Mouse (Mus musculus) heart, adult 9 months (tissue): ENCODE measurements around the gene Llgl2.

Source experiments
- DNase-seq, 2 experiments: peaks; one replicate each; pipeline ENCODE4 v3.0.0; 2022; ENCODE audit warnings: low spot score in 2 of 2

Gene Llgl2

DNA sequence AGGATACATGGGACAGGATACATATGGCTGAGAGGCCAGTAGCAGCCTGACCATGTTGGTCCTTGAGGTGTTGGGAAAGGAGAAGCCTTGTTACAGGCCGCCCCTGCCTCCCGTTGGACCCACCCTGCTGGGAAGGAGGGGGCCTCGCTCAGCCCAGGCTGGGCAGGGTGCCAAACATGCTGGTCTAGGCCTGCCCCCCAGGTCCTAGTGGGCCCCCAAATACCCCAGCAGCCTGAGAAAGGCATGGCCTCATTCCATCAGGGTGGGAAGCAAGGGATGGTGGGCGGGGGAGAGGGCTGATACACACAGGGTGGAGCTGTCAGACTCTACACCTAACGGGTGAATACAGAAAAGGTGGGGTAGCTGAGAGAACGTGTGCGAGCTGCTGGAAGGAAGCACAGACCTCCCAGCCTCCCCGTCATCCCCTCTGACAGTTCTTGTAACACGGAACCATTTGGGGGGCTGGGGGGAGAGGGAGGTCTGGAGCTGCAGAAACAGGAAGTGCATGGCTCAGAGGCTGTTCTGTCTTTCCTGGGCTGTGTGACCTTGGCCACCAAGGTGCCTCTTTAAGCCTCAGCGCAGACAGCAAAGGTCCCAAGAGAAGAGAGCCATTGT, 15.0 kb upstream of the Llgl2 start:
- DNase-seq, result no peak

- peak; percentile 77 to 90 for DNase-seq
These were observed 14.5 kb upstream of the Llgl2 start for GRCm38 (mm10) chr11:115809311-115809781.

DNA sequence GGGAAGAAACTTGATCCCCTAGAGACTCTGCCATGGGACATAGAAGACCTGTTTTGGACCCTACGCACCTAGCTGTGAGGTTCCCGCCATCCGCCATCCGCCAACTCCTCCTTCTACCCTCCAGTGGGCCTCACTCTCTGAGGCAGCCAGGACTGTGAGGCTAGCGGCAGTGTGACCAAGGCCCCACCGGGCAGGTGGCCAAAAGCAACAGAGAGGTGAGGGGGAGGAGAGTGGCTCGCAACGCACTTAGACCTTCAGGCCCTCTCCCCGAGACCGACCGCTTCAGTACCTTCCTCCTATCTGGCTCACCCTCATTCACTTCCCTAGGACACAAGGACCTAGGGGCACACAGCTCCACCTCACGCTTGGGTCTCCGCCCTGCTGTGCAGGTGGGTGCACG, 13.5 kb upstream of the Llgl2 start:
- peak; percentile 65 to 68 for DNase-seq

GRCm38 (mm10) chr11:115811381-115812093, 12.3 kb upstream of the Llgl2 start:
- no peak for DNase-seq

GRCm38 (mm10) chr11:115812095-115812494, 11.8 kb upstream of the Llgl2 start:
- peak; percentile 63 to 72 for DNase-seq

DNA sequence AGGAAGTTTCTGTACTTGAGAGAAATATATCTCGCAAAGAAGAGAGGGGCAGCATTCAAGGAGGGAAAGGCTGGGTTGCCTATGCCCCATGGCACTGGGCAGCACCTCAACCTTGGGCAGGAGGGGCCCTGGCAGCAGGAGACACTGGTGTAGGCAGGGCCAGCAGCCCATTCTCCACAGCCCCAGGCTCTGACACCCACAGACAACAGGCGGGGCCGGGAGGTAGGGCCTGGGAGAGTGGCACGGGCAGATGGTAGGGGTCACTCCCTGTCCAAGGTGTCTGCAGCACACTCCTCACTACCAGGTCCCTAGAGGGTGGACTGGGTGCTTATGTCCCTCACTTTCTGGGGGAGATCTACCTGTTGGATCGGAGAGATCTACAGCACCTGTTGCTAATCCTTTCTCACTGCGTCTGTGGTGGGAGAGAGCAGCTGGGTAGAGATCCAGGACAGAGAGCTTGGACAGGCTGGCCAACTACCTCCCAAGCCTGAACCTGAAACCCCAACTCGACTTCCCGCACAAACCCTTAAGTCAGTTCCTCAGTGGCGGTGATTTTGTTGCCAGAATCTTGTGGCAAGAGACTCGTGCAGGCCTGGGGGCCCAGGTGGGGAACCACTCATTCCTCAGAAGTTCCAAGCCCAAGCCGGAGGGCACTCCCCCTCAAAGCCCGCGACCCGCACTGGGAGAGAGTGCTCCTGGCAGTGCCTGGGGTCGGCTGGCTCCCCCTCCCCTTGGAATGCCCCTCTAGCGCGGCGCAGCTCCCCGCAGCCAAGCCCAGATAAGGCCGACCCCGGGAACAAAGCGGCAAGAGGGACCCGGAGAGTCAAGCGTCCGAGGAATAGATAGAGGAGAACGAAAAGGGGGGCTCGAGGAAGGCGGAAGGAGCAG, 11.1 kb upstream of the Llgl2 start:
- DNase-seq, result peak; percentile 47 to 56

DNA sequence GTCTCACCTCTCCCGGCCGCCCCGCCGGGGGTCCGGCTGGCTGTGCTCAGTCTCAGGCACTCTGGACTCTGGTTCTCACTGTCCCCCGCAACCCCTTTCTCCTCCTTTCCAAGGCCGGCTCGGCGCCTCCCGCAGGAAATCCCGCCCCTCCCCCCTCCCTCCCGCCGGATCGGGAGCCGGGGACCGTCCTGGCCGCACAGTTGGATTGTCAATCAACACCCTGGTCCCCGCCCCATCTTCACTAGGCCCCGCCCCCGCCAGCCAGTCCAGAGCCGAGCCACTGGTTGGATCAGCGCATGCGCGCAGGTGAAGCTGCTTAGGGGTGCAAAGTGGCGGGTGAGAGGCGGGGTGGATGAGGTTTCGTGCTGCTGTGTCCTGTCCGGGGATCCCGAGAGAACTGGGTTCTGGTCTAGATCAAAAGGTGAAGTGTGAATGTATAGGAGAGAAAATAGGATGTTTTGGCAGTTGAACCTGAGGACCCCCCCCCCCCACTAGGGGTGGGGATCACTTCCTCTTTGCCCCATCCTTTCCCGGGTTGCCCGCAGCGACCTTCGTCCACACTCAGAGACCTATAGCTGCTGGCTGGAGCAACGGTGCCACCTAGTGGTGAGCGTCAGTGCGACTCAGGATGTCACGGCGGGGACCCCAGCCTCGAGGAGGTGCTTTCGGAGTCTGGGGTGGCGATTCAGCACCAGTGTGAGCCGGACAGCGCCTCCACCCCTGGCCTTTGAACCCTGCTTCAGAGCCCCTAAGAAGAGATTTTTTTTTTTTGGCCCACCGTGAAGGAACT, 10.1 kb upstream of the Llgl2 start, which contains the start of gene Caskin2:
Caskin2 (minus strand) TSS at position 133 of the 790 bp plus-strand sequence.
- peak; percentile 94 to 95 for DNase-seq

DNA sequence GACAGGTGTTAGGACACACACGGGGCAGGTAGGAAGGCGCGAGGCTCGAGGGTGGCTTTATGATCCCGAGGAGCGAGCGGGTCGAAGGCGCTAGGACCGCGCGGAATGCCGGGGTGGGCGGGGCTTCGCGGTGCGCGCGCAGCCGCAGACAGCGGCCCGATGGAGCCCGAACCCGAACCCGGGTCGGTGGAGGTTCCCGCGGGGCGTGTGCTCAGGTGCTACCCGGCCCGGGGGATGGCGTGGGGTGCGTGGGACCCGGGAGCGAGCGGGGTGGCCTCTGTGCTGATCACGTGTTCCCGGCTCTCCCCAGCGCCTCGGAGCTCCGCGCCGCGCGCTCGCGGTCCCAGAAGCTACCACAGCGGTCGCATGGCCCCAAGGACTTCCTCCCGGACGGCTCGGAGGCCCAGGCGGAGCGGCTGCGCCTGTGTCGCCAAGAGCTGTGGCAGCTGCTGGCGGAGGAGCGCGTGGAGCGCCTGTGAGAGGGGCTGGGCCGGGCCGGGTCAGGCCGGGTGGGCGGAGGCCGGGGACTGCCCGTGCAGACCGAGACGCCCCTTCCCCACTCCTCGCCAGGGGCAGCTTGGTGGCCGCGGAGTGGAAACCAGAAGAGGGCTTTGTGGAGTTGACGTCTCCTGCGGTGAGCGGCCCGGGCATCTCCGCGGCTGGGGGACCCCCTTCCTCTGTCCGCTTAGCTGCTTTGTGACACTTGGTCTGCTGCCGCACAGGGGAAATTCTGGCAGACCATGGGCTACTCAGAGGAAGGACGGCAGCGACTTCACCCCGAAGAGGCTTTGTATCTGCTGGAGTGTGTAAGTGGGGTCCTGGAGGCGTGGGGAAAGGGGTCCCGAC, 9.0 kb upstream of the Llgl2 start, which contains the start of gene Tsen54:
Tsen54 (plus strand) TSS at position 120 of the 846 bp plus-strand sequence.
- DNase-seq, result peak; percentile 82 to 83

GRCm38 (mm10) chr11:115817331-115817730, 6.5 kb upstream of the Llgl2 start:
- no peak for DNase-seq

GRCm38 (mm10) chr11:115819915-115820623, 3.8 kb upstream of the Llgl2 start:
- DNase-seq, result no peak

DNA sequence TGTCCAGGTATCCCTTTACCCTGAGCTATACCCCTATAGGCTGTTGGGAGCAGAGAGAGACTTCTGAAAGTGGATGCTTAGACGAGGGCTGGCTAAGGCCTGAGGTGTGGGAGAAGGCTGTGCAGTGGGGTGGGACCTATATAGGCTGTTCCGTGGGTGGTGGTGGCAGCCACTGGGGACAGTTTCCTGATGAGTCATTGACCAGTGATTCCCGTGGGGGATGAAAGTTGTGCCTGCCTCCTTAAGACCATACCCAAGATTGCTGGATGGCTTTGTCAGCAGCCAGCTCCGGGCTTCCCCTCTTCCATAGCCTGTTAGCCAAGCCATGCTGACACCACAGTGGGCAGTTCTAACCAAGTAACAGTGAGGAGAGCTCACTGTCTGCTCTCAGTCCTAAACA, 2.8 kb upstream of the Llgl2 start:
- no peak for DNase-seq

- no peak for DNase-seq
These were observed 964 bp downstream of the Llgl2 start for GRCm38 (mm10) chr11:115824813-115825212.

DNA sequence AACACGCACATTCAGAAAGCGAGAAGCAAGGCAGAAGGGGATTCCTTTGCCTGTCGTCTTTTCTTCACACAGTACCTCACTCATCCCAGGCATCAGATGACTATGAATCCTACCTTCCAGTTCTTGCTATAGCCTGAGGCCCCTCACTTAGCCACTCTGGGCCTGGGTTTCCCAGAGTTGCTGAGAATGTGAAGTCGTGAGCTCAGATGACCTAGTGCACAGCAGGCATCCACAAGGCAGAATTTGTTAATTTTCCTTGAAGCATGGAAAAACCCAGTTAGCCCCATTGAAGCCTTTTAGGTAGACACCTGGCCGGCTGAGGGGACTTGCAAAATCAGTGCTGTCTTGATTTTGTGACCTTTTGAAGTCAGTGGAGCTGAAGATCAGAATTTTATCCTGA, 2.6 kb downstream of the Llgl2 start:
- DNase-seq, result no peak

GRCm38 (mm10) chr11:115827624-115828023, 3.8 kb downstream of the Llgl2 start:
- no peak for DNase-seq

- DNase-seq, result no peak
These were observed 5.2 kb downstream of the Llgl2 start for GRCm38 (mm10) chr11:115829036-115829435.

DNA sequence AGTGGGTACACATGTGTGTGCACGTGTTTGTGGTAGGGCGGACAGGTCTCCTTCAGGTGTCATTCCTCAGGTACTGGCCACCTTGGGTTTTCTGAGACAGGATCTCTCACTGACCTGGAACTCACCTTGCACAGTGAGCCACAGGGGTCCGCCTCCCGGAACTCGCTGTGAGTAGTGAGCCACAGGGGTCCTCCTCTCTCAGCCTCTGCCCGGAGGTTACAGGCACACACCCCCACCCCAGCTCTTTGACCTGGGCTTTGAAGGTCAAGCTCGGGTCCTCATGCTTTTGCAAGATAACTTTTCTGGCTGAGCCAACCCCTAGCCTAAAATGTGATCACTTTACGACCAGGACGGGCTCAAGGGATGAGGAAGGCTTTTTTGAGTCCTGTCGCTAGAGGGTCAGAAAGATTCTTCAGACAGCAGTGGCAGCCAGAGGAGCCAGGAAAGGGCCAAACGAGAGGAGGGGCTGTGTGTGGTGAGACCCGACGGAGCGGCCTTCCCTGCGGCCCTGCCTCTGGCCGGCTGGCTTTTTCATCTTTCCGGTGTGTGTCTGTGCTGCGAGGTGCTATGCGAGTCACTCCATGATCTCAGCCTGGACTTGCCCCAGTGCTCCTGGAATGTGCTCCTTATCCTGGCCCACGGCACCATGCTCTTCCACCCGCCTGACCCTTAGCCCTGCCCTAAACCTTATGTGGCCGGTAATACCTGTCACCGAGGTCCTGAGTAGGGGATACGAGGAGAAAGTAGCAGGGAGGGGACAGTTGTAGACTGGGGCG, 6.9 kb downstream of the Llgl2 start:
- DNase-seq, result no peak

- no peak for DNase-seq
These were observed 7.7 kb downstream of the Llgl2 start for GRCm38 (mm10) chr11:115831518-115831917.

DNA sequence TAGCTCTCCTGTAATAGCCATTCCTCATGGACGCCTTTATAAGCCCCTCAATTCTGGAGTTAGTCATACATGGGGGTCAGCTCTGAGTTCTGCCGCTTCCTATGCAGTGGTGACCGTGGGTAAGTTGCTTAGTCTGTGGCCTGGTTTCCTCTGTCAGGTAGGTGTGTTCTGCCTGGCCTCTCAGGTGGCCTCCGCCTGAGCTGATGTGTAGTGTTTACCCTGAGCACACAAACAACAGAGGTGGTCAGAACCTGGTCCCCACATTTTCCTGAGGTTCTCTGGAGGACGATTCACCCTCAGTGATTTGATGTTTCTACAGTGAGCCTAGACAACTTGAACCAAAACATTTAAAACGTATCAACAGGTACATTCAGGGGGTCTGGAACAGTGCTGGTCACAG, 8.2 kb downstream of the Llgl2 start:
- no peak for DNase-seq

- DNase-seq, result peak in 1 of 2 experiments; percentile 41
These were observed 8.7 kb downstream of the Llgl2 start for GRCm38 (mm10) chr11:115832523-115832922.
